Mouse (Mus musculus): Measurements from ENCODE around the gene Rsc1a1.

Gene Rsc1a1

GRCm38 (mm10) chr4:141685499-141685898 lies at the start of gene Rsc1a1:
Gene Rsc1a1, minus strand, starts transcription at chr4:141685599.
- DNase-seq = no peak

- DNase-seq = no peak
Measured at GRCm38 (mm10) chr4:141735206-141735560, 49.8 kb upstream of the Rsc1a1 start.

GRCm38 (mm10) chr4:141734446-141735205 lies 49.2 kb upstream of the Rsc1a1 start:
- peak; percentile 94 for DNase-seq

- no peak for DNase-seq
Measured at GRCm38 (mm10) chr4:141731766-141732165, 46.4 kb upstream of the Rsc1a1 start.

- peak; percentile 36 for DNase-seq
Measured at GRCm38 (mm10) chr4:141730401-141730800, 45.0 kb upstream of the Rsc1a1 start.

- no peak for DNase-seq
Measured at GRCm38 (mm10) chr4:141729266-141729665, 43.9 kb upstream of the Rsc1a1 start.

GRCm38 (mm10) chr4:141725738-141726137 lies 40.3 kb upstream of the Rsc1a1 start:
- no peak for DNase-seq

- no peak for DNase-seq
Measured at GRCm38 (mm10) chr4:141725277-141725676, 39.9 kb upstream of the Rsc1a1 start.

- no peak for DNase-seq
Measured at GRCm38 (mm10) chr4:141724594-141724993, 39.2 kb upstream of the Rsc1a1 start.

GRCm38 (mm10) chr4:141723673-141724068 lies 38.3 kb upstream of the Rsc1a1 start:
- no peak for DNase-seq

GRCm38 (mm10) chr4:141722731-141723672 lies 37.6 kb upstream of the Rsc1a1 start, which contains the start of gene Ddi2:
Gene Ddi2, minus strand, starts transcription at chr4:141723419.
- peak; percentile 94 for DNase-seq

GRCm38 (mm10) chr4:141721961-141722360 lies 36.6 kb upstream of the Rsc1a1 start:
- DNase-seq = no peak

- DNase-seq = no peak
Measured at GRCm38 (mm10) chr4:141720761-141721523, 35.5 kb upstream of the Rsc1a1 start.

GRCm38 (mm10) chr4:141719304-141719703 lies 33.9 kb upstream of the Rsc1a1 start:
- DNase-seq = no peak

- DNase-seq = no peak
Measured at GRCm38 (mm10) chr4:141717633-141718032, 32.2 kb upstream of the Rsc1a1 start.

GRCm38 (mm10) chr4:141715027-141715426 lies 29.6 kb upstream of the Rsc1a1 start:
- no peak for DNase-seq

GRCm38 (mm10) chr4:141713598-141714142 lies 28.3 kb upstream of the Rsc1a1 start:
- no peak for DNase-seq

- peak; percentile 22 for DNase-seq
Measured at GRCm38 (mm10) chr4:141711250-141711649, 25.9 kb upstream of the Rsc1a1 start.

GRCm38 (mm10) chr4:141708971-141709370 lies 23.6 kb upstream of the Rsc1a1 start:
- DNase-seq = no peak

GRCm38 (mm10) chr4:141708005-141708404 lies 22.6 kb upstream of the Rsc1a1 start:
- no peak for DNase-seq

- peak; percentile 48 for DNase-seq
Measured at GRCm38 (mm10) chr4:141705331-141705730, 19.9 kb upstream of the Rsc1a1 start.

- no peak for DNase-seq
Measured at GRCm38 (mm10) chr4:141704625-141705024, 19.2 kb upstream of the Rsc1a1 start.

GRCm38 (mm10) chr4:141694719-141695118 lies 9.3 kb upstream of the Rsc1a1 start:
- DNase-seq = no peak
